Mouse (Mus musculus) ES-E14 (cell line): ENCODE data around the gene Chd3.

Source experiments
- CHD2 ChIP-seq: IDR thresholded peaks from 2 replicates; pipeline ENCODE4 v1.6.1; 2014; ENCODE audit warnings: mild to moderate bottlenecking, low read depth, low read length, inconsistent platforms
- HCFC1 ChIP-seq: IDR thresholded peaks from 2 replicates; pipeline ENCODE4 v1.6.1; 2012; ENCODE audit warnings: low read length, inconsistent platforms, borderline replicate concordance; ENCODE audit not compliant: insufficient read depth
- MAFK ChIP-seq: IDR thresholded peaks from 2 replicates; pipeline ENCODE4 v1.6.1; 2014; ENCODE audit warnings: mild to moderate bottlenecking, low read depth, low read length, inconsistent platforms; ENCODE audit not compliant: insufficient read depth
- ZNF384 ChIP-seq: IDR thresholded peaks from 2 replicates; pipeline ENCODE4 v1.6.1; 2012; ENCODE audit warnings: low read depth, low read length, inconsistent platforms

DNA sequence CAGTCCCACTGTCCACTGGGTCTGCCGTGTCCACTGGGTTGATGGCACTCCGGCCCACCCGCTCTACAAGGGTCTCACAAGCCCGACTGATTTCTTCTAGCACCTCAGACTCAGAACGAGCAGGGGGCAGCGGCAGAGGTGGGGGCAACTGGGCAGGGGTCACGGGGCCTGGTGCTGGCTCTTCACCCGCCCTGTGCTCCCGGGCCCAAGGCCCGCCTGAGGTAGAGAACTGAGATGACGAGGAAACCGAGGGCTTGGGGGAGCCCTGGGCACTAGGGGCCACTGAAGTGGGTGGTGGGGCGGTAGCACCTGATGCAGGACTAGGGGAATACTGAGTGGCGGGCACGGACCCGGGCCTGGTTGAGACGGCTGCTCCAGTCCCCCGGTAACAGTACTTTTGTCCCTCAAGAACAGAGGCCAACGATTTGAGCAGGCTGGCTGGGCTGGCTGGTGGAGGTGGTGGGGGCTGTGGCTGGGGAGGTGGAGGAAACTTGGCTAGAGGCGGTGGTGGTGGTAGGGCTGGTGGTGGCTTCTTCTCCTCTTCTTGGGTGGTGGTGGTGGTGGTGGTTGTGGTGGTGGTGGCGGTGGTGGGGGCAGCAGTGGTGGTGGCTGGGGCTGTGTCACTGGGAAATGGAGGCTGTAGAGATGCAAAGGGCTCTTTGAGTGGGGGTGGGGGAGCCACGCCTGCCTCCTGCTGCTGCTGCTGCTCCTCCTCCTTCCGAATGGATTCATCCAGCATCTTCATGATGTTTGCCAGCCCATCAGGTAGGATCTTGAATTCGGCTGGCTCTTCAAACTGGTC lies 35.6 kb upstream of the Chd3 start:
- TF ChIP-seq ZNF384 (no peak), MAFK (no peak), HCFC1 (no peak), CHD2 (no peak)
